Mouse (Mus musculus) G1E (cell line): ENCODE data around the gene Cald1.

Experiments
- CTCF ChIP-seq: IDR thresholded peaks from 2 replicates; pipeline ENCODE4 v1.5.1; 2012; ENCODE audit warnings: low read depth, low read length, inconsistent platforms, mixed read lengths
- GATA1 ChIP-seq: IDR thresholded peaks from 2 replicates; pipeline ENCODE4 v1.6.1; 2012; ENCODE audit warnings: borderline replicate concordance, low read length, inconsistent platforms, mixed read lengths
- GATA2 ChIP-seq: IDR thresholded peaks from 2 replicates; pipeline ENCODE4 v1.6.1; 2012; ENCODE audit warnings: low read depth, low read length, inconsistent platforms, borderline replicate concordance
- POLR2AphosphoS5 ChIP-seq: IDR thresholded peaks from 2 replicates; pipeline ENCODE4 v1.6.1; 2012; ENCODE audit warnings: low read depth, low read length, inconsistent platforms; ENCODE audit not compliant: insufficient replicate concordance
- TAL1 ChIP-seq: conservative IDR thresholded peaks from 2 replicates; pipeline ENCODE4 v1.6.1; 2012; ENCODE audit warnings: low read depth, low read length, inconsistent platforms, mixed read lengths

- no peak for TF ChIP-seq CTCF
- no peak for TF ChIP-seq TAL1
- no peak for TF ChIP-seq POLR2AphosphoS5
- TF ChIP-seq GATA2: no peak
- TF ChIP-seq GATA1: no peak
These were observed 871 bp downstream of the Cald1 start for GRCm38 (mm10) chr6:34599171-34599570.
